Mouse (Mus musculus) limb, embryonic 14.5 days (tissue): ENCODE data around the gene Ccdc126. TPM values are rescaled to one million over a fixed set of nuclear protein-coding genes. Genes with fewer than 3 reads are reported as not detected.
"Not testable (repeated sequence)": the region's sequence is repeated elsewhere in the genome, so short reads cannot be mapped to it uniquely, and the experiment has no call there.

Experiments
- ATAC-seq: fragments of 200-750 bp; cut with Nextera tagmentation; 2 replicates; pipeline ENCODE4 v1.8.0; 2017; ENCODE audit warnings: low read depth, moderate number of reproducible peaks, moderate TSS enrichment; ENCODE audit not compliant: low FRiP score
- DNase-seq: peaks from one replicate; pipeline ENCODE4 v3.0.0-alpha.2; 2015; ENCODE audit warnings: low spot score
- H3K27ac ChIP-seq: fragments of 300-500 bp; sonication (generic); replicated peaks from 2 replicates; pipeline ENCODE4 v1.5.1; 2014; ENCODE audit warnings: low read depth, mild to moderate bottlenecking, low read length, moderate library complexity, mixed read lengths
- H3K27me3 ChIP-seq: fragments of 300-500 bp; sonication (generic); 2 replicates; pipeline ENCODE4 v1.6.1; 2014; ENCODE audit warnings: low read length, mixed read lengths; ENCODE audit not compliant: control insufficient read depth, insufficient read depth
- H3K36me3 ChIP-seq: fragments of 300-500 bp; sonication (generic); 2 replicates; pipeline ENCODE4 v1.6.1; 2014; ENCODE audit warnings: mild to moderate bottlenecking, low read length, moderate library complexity, mixed read lengths; ENCODE audit not compliant: control insufficient read depth, insufficient read depth
- H3K4me1 ChIP-seq: fragments of 300-500 bp; sonication (generic); 2 replicates; pipeline ENCODE4 v1.6.1; 2014; ENCODE audit warnings: antibody characterized with exemption, low read length, mixed read lengths; ENCODE audit not compliant: control insufficient read depth, insufficient read depth
- H3K4me2 ChIP-seq: fragments of 300-500 bp; sonication (generic); replicated peaks from 2 replicates; pipeline ENCODE4 v1.6.1; 2014; ENCODE audit warnings: low read depth, mild to moderate bottlenecking, low read length, moderate library complexity; ENCODE audit not compliant: severe bottlenecking
- H3K4me3 ChIP-seq: fragments of 300-500 bp; sonication (generic); replicated peaks from 2 replicates; pipeline ENCODE4 v1.5.1; 2014; ENCODE audit warnings: low read length
- H3K9ac ChIP-seq: fragments of 300-500 bp; sonication (generic); 2 replicates; pipeline ENCODE4 v1.6.1; 2014; ENCODE audit warnings: mild to moderate bottlenecking, low read depth, low read length, moderate library complexity; ENCODE audit not compliant: severe bottlenecking
- H3K9me3 ChIP-seq: fragments of 300-500 bp; sonication (generic); 2 replicates; pipeline ENCODE4 v1.6.1; 2016; ENCODE audit warnings: low read length; ENCODE audit not compliant: control insufficient read depth
- POLR2A ChIP-seq: fragments of 200-500 bp; IDR thresholded peaks from 2 replicates; pipeline ENCODE4 v1.8.0; 2012; ENCODE audit warnings: inconsistent platforms, mild to moderate bottlenecking, moderate library complexity, borderline replicate concordance; ENCODE audit not compliant: insufficient read depth, insufficient read length; ENCODE audit errors: extremely low read depth
- WGBS: fragments of 180-500 bp; shearing (Covaris S2); extraction: QIAGEN DNeasy Blood & Tissue Kit; methylation state at CpG from one replicate; pipeline ENCODE4 v1.1.7; 2014; 5-methylcytosine and 5-hydroxymethylcytosine counted together
- polyA plus RNA-seq, 2 experiments: library from polyadenylated mRNA; depleted of rRNA in 1 of 2; stranded (reverse) in 1 of 2; unstranded in 1 of 2; fragments of >200 nt; fragmentation: Nextera tagmentation in 1 of 2; extraction: Ambion mirVana in 1 of 2; gene quantifications; 2 replicates each; pipeline versions ENCODE4 v1.2.1 to v1.2.3; 2012 to 2014

The Ccdc126 gene
- polyA plus RNA-seq, 2 experiments: 5.6 to 11.2 TPM

- TF ChIP-seq POLR2A: no peak
- H3K9ac ChIP-seq: no peak overlapping the region
- H3K36me3 ChIP-seq: no peaks in the 10 kb centered on the region
- H3K4me2 ChIP-seq: no peak overlapping the region
- 87% methylated on average over 7 of the region's 7 CpGs for WGBS
- H3K4me1 ChIP-seq: no peaks in the 10 kb centered on the region
- H3K9me3 ChIP-seq: no peaks in the 10 kb centered on the region
- no peak overlapping the region for H3K27ac ChIP-seq
- H3K4me3 ChIP-seq: no peak overlapping the region
- ATAC-seq (no peak), DNase-seq (no peak)
- no peaks in the 10 kb centered on the region for H3K27me3 ChIP-seq
Observed at GRCm38 (mm10) chr6:49275296-49275695, 43.8 kb upstream of the Ccdc126 start.

- no peak for ATAC-seq
- 39% methylated on average over 1 of the region's 1 CpGs for WGBS
- Histone ChIP-seq H3K36me3 (no peaks in the 10 kb centered on the region), H3K4me1 (no peaks in the 10 kb centered on the region), H3K27me3 (no peaks in the 10 kb centered on the region), H3K9ac (no peak overlapping the region), H3K27ac (no peak overlapping the region), H3K9me3 (no peaks in the 10 kb centered on the region), H3K4me3 (no peak overlapping the region), H3K4me2 (no peak overlapping the region)
- DNase-seq: no peak
- no peak for TF ChIP-seq POLR2A
Observed at GRCm38 (mm10) chr6:49280942-49281341, 38.1 kb upstream of the Ccdc126 start.

GRCm38 (mm10) chr6:49282122-49282521, 37.0 kb upstream of the Ccdc126 start:
- Histone ChIP-seq H3K9ac (no peak overlapping the region), H3K4me1 (no peaks in the 10 kb centered on the region), H3K36me3 (no peaks in the 10 kb centered on the region), H3K4me2 (no peak overlapping the region), H3K27me3 (no peaks in the 10 kb centered on the region), H3K27ac (no peak overlapping the region), H3K9me3 (no peaks in the 10 kb centered on the region), H3K4me3 (no peak overlapping the region)
- WGBS: 100% methylated on average over 1 of the region's 1 CpGs
- TF ChIP-seq POLR2A: no peak
- DNase-seq (no peak), ATAC-seq (no peak)

DNA sequence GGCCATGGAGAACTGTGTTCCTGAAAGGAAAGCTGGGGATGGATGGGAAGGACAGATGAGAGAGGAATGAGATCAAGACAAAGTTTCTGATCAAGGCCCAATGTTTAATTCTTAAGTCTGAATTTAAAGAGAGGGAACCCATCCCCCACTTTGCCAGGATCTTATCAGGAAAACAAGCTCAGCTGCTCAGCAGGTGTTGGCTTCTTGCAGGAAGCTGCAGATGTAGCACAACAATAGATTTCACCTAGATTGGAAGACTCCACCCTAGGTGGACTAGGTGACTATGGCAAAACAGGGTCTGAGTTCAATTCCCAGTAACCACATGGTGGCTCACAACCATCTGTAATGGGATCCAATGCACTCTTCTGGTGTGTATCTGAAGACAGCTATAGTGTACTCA, 20.8 kb upstream of the Ccdc126 start:
- TF ChIP-seq POLR2A: no peak
- Histone ChIP-seq H3K27ac (no peak overlapping the region), H3K9ac (no peak overlapping the region), H3K4me1 (no peaks in the 10 kb centered on the region), H3K36me3 (no peaks in the 10 kb centered on the region), H3K27me3 (no peaks in the 10 kb centered on the region), H3K4me3 (no peak overlapping the region), H3K9me3 (no peaks in the 10 kb centered on the region), H3K4me2 (no peak overlapping the region)
- no peak for DNase-seq
- no peak for ATAC-seq

GRCm38 (mm10) chr6:49314821-49315220, 4.3 kb upstream of the Ccdc126 start:
- not testable (repeated sequence) for H3K4me2 ChIP-seq, H3K4me3 ChIP-seq, H3K9ac ChIP-seq, H3K27ac ChIP-seq, H3K27me3 ChIP-seq, ATAC-seq, H3K9me3 ChIP-seq, H3K4me1 ChIP-seq, H3K36me3 ChIP-seq, DNase-seq
- 59% methylated on average over 3 of the region's 3 CpGs for WGBS
